Mouse (Mus musculus) liver, adult 2 months (tissue): ENCODE measurements at regions not wholly inside any gene's neighbourhood (a gene's known extent, or its start where the extent isn't known, plus 50 kb on each side); places are given as distances from the start of the nearest gene placed in this dataset.

Experiments
- CTCF ChIP-seq: fragments of 200-500 bp; IDR thresholded peaks from 2 replicates; pipeline ENCODE4 v1.5.1; 2011; ENCODE audit warnings: low read depth, low read length, control low read depth
- POLR2A ChIP-seq: fragments of 200-500 bp; IDR thresholded peaks from 2 replicates; pipeline ENCODE4 v1.6.1; 2011; ENCODE audit warnings: low read length, control low read depth; ENCODE audit not compliant: insufficient read depth; ENCODE audit errors: extremely low read depth

DNA sequence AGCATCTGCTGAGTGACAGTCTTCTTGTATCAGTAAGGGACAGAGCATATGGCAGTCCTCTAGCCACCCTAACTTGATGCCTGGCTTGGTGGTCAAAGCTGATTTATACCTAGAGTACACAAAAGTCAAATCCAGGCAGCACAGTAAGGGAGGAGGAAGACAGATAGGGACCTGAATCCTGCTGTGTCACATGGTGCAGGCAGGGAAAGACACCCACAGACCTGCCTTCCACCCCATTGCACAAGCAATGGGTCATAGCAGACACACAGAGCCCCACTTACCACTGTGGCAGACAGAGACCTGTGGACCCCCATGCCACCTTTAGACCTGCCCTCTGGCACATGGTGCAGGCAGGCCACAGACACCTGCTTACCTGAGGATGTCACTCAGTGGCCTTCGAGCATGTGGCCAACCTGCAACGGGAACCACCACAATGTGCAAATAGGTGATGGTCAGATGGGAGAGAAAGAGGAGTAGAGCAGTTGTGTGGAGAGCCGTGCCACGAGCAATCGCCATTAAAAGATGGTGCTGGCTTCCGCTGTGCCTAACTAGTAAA lies 244.0 kb upstream of the Paip1 start:
- TF ChIP-seq CTCF, result no peak
- TF ChIP-seq POLR2A, result no peak
